Mouse (Mus musculus) kidney, adult 11 months (tissue): ENCODE measurements around the gene Atp6v0e2.

Experiments
- DNase-seq: peaks from one replicate; pipeline ENCODE4 v3.0.0; 2022

Gene Atp6v0e2

DNA sequence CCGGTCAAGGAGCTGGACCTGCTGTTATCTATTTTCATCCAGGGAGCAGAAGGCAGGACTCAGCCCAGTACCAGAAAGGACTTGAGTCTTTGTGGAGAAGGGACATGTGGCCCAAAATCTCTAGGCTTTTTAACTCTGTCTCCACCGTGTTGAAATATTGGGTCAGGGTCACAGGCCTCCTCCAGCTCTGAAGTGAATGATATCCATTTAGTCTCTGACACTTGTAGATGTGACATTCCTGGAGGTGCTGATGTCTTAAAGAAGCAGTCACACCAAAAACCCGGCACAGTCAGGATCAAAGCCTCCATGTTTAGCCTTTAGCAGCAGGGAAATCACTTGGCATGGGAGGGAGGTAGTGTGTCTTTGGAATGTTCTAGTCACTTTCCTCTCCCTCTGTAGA is 3.3 kb downstream of the Atp6v0e2 start:
- DNase-seq = no peak

GRCm38 (mm10) chr6:48541560-48542450 is 4.4 kb downstream of the Atp6v0e2 start:
- DNase-seq = peak; percentile 57

DNA sequence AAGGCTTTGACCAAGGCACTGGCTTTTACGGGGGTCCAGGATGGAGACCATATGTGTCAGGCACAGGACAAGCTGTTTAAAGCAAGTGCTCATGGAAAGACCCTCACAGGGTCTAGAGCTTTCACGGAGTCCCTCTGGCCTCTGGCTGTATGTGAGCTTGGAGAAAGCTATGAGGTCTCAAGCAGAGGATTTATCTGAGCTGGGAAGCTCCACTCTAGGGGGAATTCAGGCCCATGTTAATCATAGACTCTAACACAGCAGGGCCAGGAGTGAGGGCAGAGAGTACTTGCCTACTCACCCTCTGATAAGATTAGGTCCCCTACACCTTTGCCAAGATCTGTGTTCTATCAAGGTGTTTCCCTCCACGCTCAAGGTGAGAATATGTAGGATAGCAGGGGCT is 5.2 kb downstream of the Atp6v0e2 start:
- DNase-seq = no peak

DNA sequence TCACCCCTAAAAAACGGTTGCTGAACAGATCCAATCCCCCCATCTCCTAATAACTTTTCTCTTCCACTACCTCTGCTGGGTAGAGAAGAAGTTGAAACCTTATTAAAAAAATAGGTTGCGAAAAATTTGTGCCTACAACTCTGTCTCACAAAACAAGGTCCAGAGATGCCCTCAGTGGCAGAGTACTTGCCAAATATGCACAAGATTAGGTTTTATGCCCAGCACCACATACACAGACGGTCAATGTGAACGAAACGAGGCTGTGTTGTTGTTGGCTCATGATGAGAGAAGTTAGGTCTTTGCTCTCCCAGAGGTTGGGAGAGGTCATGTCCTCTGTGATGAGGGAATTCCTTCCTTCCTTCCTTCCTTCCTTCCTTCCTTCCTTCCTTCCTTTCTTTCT is 7.8 kb downstream of the Atp6v0e2 start:
- no peak for DNase-seq

- peak; percentile 30 for DNase-seq
Measured at GRCm38 (mm10) chr6:48546271-48546670, 8.9 kb downstream of the Atp6v0e2 start.

GRCm38 (mm10) chr6:48546858-48547257 is 9.4 kb downstream of the Atp6v0e2 start:
- no peak for DNase-seq

DNA sequence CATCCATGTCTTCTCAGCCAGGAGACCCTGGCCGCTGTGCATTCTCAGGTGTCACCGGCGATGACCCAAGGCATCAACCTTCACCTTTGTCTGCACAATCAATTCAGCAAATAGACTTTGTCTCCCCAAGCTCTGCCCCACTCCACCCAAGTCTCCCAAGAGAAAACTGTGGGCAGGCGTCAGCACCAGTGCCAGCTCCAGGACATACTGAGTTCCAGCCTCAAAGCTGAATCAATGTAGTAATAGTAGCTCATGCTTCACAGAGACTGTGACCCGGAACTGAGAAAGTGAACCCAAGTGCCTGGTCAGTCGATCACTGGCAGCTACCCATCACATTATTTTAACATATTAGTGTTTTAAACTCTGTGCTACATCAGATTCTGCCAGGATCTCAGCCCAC is 10.9 kb downstream of the Atp6v0e2 start:
- DNase-seq = no peak

DNA sequence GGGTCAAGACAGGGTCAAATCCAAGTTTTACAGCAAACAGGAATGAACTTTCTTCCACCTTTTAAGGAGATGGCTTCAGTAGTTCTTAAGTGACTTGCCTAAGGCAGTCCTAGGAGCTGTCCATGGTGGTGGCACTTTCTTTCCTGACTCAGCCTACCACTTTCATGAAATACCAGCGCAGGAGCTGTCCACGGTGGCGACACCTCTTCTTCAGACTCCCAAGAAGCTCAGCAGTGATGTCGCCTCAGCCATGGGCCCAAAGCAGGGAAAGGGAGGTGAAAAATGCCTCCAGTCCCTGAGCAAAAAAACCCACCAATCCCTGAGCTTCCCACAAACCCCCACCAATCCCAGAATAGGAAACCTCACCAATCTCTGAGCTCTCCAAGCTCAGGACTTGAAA is 15.5 kb downstream of the Atp6v0e2 start:
- peak; percentile 30 for DNase-seq

DNA sequence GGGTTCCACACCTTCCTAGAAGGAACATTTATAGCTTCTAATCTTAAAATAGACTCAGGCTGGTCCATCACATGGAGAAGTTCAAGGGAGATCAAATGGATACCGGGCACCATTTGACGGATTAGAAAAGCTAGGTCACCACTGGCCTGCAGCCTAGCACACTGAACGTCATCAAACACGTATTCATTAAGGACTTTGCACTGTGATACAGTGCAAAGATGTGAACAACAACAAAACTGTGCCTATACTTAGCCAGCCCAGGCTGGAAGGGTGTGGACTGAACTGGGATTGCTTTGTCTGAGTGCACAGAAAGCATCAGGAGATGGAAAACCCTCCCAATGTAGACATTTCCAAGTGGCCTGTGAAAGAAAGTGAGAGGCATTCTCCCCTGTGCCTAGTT is 16.4 kb downstream of the Atp6v0e2 start:
- DNase-seq = no peak

- DNase-seq = peak; percentile 95
Measured at GRCm38 (mm10) chr6:48554280-48555103, 17.1 kb downstream of the Atp6v0e2 start, which contains the start of gene Lrrc61. Gene Lrrc61, plus strand, starts transcription at chr6:48554796.

- peak; percentile 65 for DNase-seq
Measured at GRCm38 (mm10) chr6:48555104-48555890, 17.9 kb downstream of the Atp6v0e2 start.

DNA sequence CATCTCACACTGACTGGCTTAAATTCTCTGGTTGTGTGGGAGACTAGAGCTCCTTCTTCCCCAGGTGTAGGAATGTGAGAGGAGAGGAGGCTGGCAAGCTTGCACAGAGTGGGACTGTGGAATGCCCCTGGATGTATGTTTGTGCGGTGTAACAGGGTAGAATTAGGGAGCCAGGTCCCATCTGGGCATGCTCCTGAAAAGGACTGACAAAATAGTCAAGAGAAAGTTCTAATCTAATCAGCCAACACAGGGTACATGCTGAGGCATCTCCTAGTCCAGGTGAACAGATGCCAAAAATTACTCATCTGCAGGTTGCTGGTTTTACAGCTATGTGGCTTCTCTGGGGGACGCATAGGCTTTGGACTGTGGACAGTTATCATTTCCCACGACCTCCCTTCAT is 18.5 kb downstream of the Atp6v0e2 start:
- DNase-seq = no peak

DNA sequence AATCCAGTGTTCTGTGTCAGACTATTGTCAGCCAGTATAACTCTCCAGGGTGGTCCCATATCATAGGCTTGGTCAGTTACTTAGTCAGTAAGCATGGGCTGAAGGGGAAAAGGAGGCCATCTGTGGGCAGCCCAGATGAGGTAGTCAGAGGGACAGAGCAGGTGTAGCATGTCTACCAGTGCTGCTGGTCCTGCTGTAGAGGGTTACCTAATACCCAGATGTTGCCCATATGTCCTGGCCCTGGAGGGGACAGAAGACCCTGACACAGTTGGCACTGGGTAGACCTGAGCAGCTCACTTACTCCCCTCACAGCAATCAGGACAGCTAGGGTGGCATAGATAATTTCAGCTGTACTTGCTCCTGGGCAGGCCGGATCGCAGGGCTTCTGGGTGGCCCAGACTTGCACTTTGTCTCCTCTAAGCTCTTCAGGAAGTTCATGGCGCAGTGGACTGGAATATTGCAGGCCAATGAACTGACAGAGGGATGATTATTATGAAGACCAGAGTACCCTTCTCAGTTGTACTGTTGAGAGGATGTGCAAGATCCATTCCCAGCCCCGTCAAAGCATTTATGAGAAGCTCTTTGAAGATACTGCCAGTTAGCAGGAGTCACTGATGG is 28.4 kb downstream of the Atp6v0e2 start:
- DNase-seq = peak; percentile 43

GRCm38 (mm10) chr6:48566312-48566711 is 28.9 kb downstream of the Atp6v0e2 start:
- peak; percentile 86 for DNase-seq

DNA sequence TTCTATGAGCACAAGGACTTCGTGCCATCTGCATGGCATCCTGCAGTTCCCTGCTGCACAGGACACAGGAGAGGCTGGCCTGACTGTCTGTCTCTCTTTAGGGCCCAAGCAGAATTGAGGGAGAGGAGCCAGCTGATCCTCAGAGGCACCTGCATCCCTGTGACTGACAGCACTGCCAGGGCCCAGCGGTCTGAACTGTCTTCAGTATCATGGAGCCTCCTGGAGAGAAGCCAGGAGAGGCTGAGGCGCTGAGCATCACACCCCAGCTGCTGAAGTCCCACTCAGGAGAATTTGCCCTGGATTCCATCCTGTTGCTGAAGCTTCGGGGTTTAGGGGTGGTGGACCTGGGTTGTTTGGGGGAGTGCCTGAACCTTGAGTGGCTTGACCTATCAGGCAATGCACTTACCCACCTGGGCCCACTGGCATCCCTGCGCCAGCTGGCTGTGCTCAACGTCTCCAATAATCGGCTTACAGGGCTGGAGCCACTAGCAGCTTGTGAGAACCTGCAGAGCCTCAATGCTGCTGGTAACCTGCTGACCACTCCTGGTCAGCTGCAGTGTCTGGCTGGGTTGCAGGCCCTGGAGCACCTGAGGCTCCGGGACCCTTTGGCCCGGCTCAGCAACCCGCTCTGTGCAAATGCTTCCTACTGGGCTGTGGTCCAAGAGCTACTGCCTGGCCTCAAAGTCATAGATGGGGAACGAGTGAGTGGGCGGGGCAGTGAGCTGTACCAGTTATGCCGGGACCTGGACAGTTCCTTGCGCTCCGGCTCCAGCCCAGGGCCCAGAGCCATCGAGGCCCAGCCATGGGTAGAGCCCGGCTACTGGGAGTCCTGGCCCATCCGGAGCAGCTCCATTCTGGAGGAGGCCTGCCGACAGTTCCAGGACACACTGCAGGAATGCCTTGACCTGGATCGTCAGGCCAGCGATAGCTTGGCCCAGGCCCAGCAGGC is 30.9 kb downstream of the Atp6v0e2 start:
- peak; percentile 84 for DNase-seq

DNA sequence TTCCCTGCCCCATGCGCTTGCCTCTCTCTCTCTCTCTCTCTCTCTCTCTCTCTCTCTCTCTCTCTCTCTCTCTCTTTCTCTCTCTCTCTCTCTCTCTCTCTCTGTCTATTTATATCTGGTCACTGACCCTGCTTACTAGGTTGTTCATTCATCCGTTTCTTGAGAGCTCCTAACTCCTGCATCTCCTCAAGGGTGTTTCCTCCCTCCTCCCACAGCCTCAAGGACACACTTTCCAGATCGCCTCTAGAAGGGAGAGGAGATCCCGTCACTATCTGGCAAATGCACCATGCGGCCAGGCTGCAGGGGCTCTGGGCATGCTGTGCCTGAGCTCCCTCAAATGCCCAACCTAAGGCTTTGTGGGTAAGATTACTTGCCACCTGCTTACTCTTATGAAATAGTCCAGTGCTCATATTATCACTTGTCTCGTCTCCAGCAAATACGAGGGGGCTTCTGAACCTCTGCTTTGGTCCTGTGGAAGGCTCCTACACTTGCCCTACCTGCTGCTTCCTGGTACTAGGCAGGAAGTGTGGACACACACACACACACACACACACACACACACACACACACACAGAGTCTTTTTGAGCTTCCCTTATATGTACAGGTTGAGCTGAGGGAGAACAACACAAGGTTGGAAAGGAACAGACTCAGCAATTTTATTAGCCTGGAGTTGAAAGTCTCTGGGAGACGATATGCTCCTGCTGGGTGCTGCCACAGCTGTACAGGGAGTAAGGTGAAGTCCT is 31.8 kb downstream of the Atp6v0e2 start:
- DNase-seq = peak; percentile 54

GRCm38 (mm10) chr6:48572014-48572413 is 34.6 kb downstream of the Atp6v0e2 start:
- no peak for DNase-seq

DNA sequence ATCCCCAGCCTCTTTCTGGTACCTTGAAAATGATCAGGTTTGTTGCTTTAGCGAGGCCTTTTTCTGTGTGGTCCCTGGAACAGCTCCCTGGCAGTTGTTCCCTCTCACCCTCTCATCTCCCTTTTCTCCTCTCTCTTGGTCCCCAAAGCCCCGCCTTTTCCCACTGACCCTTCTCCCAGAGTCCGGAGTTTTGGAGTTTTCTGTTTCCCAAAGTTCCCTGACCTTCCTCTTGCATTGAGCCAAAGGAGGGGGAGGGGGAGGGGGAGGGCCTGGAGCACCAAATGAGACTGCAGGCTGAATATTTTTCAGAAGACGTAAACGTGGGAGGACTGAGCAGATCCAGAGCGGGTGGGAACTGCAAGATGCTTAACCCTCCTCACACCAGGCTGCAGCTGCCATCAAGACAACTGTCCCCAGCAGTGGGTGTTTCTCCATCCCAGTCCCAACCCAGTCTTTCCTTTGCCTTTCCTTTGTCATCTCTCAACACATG is 35.2 kb downstream of the Atp6v0e2 start, which contains the start of gene Rarres2:
Rarres2 (minus strand) TSS at position 218 of the 490 bp plus-strand sequence.
- peak; percentile 66 for DNase-seq

DNA sequence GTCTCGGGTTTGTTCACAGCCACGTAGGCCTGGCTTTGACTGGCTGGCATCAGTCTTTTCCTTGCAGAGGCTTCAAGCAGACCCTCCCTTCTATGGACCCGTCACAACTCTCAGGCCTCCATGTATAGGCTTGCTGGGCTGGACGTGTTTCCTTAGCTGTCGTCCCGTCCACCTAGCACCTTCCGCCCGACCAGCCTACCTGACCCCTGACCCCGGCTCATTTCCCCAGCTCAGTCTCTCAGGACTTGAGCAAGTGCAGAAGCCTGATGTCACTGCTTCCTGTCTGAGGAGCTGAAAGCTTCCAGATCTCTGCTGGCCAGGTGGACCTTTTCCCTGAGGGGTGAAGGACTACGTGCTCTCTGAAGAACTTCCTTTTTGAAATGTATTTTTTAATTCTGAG is 35.9 kb downstream of the Atp6v0e2 start:
- peak; percentile 23 for DNase-seq

GRCm38 (mm10) chr6:48573981-48574380 is 36.6 kb downstream of the Atp6v0e2 start:
- no peak for DNase-seq
